Mouse (Mus musculus) E14TG2a.4 (cell line): ENCODE measurements around the gene Fam53a.

Source experiments
- H3K27me3 ChIP-seq: 2 replicates; pipeline ENCODE4 v1.6.1; 2014; ENCODE audit warnings: low read length, control low read depth; ENCODE audit not compliant: insufficient read depth
- H3K36me3 ChIP-seq: 2 replicates; pipeline ENCODE4 v1.6.1; 2014; ENCODE audit warnings: low read length, control low read depth; ENCODE audit not compliant: insufficient read depth
- H3K4me1 ChIP-seq: replicated peaks from 2 replicates; pipeline ENCODE4 v1.6.1; 2014; ENCODE audit warnings: low read depth, low read length, control low read depth
- H3K4me3 ChIP-seq: replicated peaks from 2 replicates; pipeline ENCODE4 v1.5.1; 2014; ENCODE audit warnings: mild to moderate bottlenecking, low read length
- H3K9me3 ChIP-seq: 2 replicates; pipeline ENCODE4 v1.6.1; 2014; ENCODE audit warnings: low read length, control low read depth
- CTCF ChIP-seq: conservative IDR thresholded peaks from 2 replicates; pipeline ENCODE4 v1.5.1; 2014; ENCODE audit warnings: low read length
- NANOG ChIP-seq: IDR thresholded peaks from 2 replicates; pipeline ENCODE4 v1.6.1; 2014; ENCODE audit warnings: borderline replicate concordance, low read length, mixed read lengths
- POU5F1 ChIP-seq: IDR thresholded peaks from 2 replicates; pipeline ENCODE4 v1.6.1; 2014; ENCODE audit warnings: low read length, borderline replicate concordance

Fam53a gene

GRCm38 (mm10) chr5:33656739-33657138 is 27.3 kb upstream of the Fam53a start:
- peaks cover 55% of the 10 kb centered on the region for H3K36me3 ChIP-seq

DNA sequence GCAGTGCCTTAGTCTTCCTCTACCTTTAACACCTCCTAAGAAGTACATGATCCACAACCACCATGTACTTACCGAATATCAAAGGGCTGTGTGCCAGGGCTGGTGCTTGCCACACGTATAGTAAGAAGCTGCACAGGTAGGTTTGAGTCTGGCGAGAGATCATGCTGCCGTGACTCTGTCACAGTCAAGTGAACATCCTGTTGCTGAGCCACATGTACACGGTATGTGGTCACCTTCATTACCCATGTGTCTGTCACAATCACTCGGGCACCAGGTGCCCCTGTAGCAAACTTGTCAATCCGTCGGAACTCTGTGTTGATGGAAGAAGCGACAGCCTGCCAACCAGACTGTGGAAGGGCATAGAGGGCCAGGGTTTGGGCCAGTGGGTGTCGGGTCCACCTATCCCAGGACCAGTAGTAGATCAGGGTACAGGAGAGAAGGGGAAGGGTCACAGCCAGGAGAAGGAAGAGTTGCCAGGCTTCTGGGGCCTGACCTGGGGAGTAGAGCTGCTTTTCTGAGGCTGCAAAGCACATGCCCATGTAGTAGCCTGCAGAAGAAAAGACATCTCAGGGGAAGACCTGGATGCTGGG is 25.9 kb upstream of the Fam53a start:
- H3K27me3 ChIP-seq, result no peaks in the 10 kb centered on the region
- H3K4me3 ChIP-seq, result no peak overlapping the region
- TF ChIP-seq CTCF, result no peak
- TF ChIP-seq POU5F1, result no peak
- TF ChIP-seq NANOG, result no peak
- H3K36me3 ChIP-seq, result peaks cover 45% of the 10 kb centered on the region
- H3K9me3 ChIP-seq, result no peaks in the 10 kb centered on the region
- H3K4me1 ChIP-seq, result peaks cover 57% of the 10 kb centered on the region

More at GRCm38 (mm10) chr5:33656739-33657138, 27.3 kb upstream of the Fam53a start:
- Histone ChIP-seq H3K4me1 (peaks cover 60% of the 10 kb centered on the region), H3K27me3 (no peaks in the 10 kb centered on the region), H3K4me3 (peak overlapping the region; percentile 95), H3K9me3 (no peaks in the 10 kb centered on the region)
- TF ChIP-seq NANOG, result no peak
- no peak for TF ChIP-seq CTCF
- TF ChIP-seq POU5F1, result no peak

DNA sequence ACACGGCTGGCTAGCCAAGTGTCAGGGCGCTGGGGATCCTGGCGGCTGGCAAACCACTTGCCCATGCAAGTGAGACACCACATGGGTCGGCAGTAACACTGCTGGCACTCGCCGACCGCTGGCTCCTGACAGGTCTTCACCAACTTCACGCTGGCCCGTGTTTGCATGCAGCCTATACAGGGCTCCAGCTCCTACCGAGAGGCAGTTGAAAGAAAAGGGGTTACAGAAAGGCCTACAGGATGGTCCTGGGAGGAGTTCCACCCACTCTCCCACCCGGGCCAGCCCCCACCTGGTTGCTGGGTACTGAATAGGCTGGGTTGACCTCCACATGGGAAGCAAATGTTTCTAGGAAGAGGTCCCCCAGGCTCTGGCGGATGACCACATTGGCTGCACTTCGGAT is 25.0 kb upstream of the Fam53a start:
- no peaks in the 10 kb centered on the region for H3K9me3 ChIP-seq
- H3K27me3 ChIP-seq, result no peaks in the 10 kb centered on the region
- peaks cover 47% of the 10 kb centered on the region for H3K36me3 ChIP-seq
- no peak overlapping the region for H3K4me3 ChIP-seq
- TF ChIP-seq POU5F1 (no peak), NANOG (no peak), CTCF (no peak)
- H3K4me1 ChIP-seq, result peaks cover 57% of the 10 kb centered on the region

GRCm38 (mm10) chr5:33652783-33653173 is 23.3 kb upstream of the Fam53a start:
- H3K4me3 ChIP-seq, result peak overlapping the region; percentile 98
- H3K9me3 ChIP-seq, result no peaks in the 10 kb centered on the region
- peaks cover 62% of the 10 kb centered on the region for H3K36me3 ChIP-seq
- peaks cover 54% of the 10 kb centered on the region for H3K4me1 ChIP-seq
- TF ChIP-seq CTCF (no peak), NANOG (no peak)
- no peaks in the 10 kb centered on the region for H3K27me3 ChIP-seq

- Histone ChIP-seq H3K4me3 (peak within 1 kb of the TSS; percentile 98), H3K9me3 (no peaks in the 10 kb centered on the region), H3K36me3 (peaks cover 68% of the 10 kb centered on the region), H3K4me1 (peaks cover 56% of the 10 kb centered on the region), H3K27me3 (no peaks in the 10 kb centered on the region)
- no peak for TF ChIP-seq POU5F1
- TF ChIP-seq CTCF, result no peak
- no peak for TF ChIP-seq NANOG
These were observed 22.7 kb upstream of the Fam53a start, which contains the start of gene Slbp for GRCm38 (mm10) chr5:33651921-33652782. Slbp (minus strand) TSS chr5:33652574.

DNA sequence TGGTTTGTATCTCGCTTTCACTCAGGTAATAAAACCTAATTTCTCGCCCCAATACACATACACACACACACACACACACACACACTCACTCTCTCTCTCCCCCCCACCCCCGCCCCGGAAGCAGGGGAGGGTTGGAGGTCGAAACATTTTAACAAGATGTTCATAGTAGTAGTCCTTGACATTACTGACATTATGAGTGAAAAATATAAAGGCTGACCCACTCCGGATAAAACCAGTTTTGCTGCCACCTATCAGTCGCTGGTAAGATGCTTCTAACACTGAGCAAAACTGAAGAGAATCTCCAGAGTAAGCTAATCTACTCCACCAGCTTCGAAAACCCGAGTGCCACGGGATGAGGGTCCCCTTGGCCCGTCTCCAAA is 22.1 kb upstream of the Fam53a start:
- no peak for TF ChIP-seq POU5F1
- no peak for TF ChIP-seq CTCF
- TF ChIP-seq NANOG, result no peak
- Histone ChIP-seq H3K4me1 (peaks cover 53% of the 10 kb centered on the region), H3K27me3 (no peaks in the 10 kb centered on the region), H3K9me3 (no peaks in the 10 kb centered on the region), H3K36me3 (peaks cover 74% of the 10 kb centered on the region), H3K4me3 (peak overlapping the region; percentile 98)

DNA sequence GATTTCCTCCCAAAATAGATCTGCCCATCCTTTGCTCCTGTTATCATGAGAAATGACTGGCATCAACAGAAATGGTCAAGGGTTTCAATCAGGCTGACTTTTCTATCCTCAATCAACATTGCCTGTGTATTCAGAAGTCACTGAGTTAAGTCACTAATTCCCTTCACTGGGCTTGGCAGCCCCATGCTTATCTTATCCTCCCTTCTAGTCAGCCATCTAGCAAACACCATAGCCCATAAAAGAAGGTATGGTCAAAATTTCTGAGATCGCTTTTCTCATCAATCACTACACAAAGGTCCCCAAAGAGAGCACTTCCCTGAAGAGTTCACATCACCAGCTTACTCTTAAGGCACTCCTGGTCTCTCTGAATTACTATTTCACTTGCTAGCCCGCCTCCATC is 21.6 kb upstream of the Fam53a start:
- Histone ChIP-seq H3K9me3 (no peaks in the 10 kb centered on the region), H3K27me3 (no peaks in the 10 kb centered on the region), H3K36me3 (peaks cover 76% of the 10 kb centered on the region)

DNA sequence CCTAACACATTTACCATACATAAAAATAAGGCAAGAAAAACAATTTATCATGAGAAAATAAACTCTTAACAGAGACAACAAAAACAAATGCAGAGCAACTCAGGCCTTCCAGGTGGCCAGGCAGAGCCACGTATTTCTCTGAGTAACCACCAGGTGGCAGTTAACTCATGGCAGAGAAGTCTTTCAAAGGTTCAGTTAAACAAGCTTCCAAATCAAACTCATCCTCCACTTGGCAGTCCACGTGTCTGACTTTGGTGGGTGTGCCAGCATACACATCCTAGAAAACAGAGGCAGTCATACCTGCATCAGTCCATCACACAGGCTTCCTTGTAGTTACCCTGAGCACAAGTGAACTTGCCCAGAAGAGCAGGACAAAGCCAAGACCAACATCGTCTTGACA is 11.2 kb upstream of the Fam53a start:
- Histone ChIP-seq H3K27me3 (no peaks in the 10 kb centered on the region), H3K36me3 (peaks cover 94% of the 10 kb centered on the region), H3K4me3 (no peak overlapping the region), H3K9me3 (no peaks in the 10 kb centered on the region), H3K4me1 (0 out of 2 replicates have a peak, but pooled peaks cover 5% of the 10 kb centered on the region)
- peak; percentile 72 for TF ChIP-seq CTCF
- no peak for TF ChIP-seq POU5F1
- TF ChIP-seq NANOG, result no peak

More for the DNA sequence above, 21.6 kb upstream of the Fam53a start:
- no peak for TF ChIP-seq NANOG
- no peak for TF ChIP-seq POU5F1
- TF ChIP-seq CTCF, result no peak
- Histone ChIP-seq H3K4me1 (peaks cover 50% of the 10 kb centered on the region), H3K4me3 (peak overlapping the region; percentile 98)

- TF ChIP-seq POU5F1 (no peak), CTCF (0 out of 2 replicates have a peak, but pooled peaks have one; percentile 2), NANOG (no peak)
- H3K27me3 ChIP-seq, result no peaks in the 10 kb centered on the region
- no peaks in the 10 kb centered on the region for H3K9me3 ChIP-seq
- peaks cover 88% of the 10 kb centered on the region for H3K36me3 ChIP-seq
- no peak overlapping the region for H3K4me3 ChIP-seq
- H3K4me1 ChIP-seq, result peaks cover 9% of the 10 kb centered on the region; the same call in 1 of the 2 replicates
These were observed 9.4 kb upstream of the Fam53a start for GRCm38 (mm10) chr5:33638826-33639225.
